Mouse (Mus musculus): ENCODE measurements at regions not wholly inside any gene's neighbourhood (a gene's known extent, or its start where the extent isn't known, plus 50 kb on each side); places are given as distances from the start of the nearest gene placed in this dataset.

DNA sequence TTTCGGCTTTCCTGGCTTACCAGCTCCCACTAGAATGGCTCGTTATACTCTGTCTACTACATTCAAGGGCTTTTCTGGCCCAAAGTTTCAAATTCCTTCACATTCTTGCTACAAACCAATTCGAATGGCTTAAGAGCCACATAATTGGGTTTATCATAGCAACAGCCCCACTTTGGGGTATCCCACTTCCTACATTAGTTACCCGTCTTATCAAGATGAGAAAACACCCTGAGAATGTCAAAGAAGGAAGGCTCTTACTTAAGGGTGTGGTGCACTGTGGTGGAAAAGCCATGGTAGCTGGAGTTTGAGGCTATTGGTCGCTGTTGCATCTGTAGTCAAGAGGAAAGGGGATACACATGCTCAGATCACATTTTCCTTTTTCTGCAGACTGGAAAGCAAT, 213.2 kb upstream of the Klf3 start:
- DNase-seq = no peak

DNA sequence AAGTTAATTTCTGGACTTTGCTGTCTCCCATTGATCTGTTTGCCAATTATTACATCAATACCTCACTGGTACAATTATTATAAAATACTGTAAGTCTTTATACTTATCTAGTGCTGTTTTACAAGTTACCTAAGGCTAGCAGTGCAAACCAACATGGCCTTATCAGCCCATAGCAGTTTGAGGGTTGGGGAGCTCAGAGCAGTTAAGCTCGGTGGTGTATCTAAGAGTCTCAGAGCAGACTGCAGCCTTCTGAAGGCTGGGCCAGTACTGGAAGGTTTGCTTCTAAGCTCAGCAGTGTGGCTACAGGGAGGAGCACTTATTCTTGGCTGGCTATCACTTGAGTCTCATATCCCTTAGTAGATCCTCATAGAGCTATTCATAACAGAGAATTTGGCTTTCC, 212.4 kb upstream of the Klf3 start:
- no peak for DNase-seq

DNA sequence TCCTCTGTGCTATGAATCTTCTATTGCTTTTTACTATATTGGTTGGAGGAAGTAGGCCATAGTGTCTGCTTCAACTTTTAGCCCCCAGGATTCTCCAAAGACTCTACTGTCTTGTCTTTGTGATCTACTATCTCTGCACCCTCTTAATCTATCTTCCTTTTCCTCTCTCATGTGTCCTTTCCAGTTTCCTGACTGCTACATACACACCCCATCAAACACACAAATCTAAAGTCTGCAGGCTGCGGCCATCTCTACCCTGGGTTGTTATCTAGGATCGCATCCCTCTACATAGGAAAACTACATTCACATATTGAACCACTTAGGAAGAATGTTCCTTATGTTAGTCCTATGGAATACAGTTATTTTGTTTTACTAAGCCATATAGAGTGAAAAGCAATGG, 211.4 kb upstream of the Klf3 start:
- no peak for DNase-seq

DNA sequence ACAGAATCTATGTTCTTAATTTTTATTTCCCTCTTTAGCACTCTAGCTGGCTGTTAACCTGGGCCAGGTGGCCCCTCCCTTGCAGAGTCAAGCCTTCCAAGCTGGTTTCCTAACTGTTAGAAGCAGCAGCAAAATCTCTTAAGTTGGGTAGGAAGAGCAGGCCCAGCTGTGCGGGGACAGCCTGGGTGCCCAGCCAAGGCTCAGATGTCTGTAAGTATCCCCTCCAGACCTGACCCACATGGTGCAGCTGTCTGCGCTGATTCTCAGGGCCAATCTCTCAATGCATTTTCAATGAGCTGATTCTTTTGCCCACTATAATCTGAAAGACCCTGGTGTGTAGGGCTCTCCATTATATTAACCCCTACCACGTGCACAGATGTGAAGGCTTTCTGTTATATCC, 208.0 kb upstream of the Klf3 start:
- DNase-seq = no peak

DNA sequence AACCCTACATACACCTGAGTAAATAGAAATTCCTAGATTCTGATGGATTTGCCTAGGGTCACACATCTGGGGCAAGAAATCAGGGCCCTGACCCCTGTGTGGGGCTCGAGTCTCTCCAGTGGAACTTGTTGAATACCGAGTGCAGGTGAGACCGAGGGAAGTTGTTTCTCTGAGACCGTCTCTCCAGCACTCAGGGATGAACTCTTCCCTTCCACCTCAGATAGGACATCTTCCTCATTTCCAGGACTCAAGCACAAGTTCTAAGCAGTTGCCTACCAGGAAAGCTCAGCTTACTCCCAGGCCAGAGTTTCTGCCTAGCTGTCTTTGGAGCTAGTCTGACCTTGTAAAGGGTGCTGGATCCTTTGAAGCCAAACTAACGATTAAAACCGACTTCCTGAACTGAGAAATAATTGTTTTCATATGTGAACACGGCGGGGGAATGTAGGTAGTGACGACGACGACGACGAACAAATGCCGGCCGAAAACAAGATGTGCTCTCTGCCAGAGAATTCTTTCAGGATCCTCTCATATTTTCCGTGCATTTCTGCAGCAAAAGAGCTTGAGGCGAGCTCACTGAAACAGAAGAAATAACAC, 207.3 kb upstream of the Klf3 start:
- DNase-seq = no peak

DNA sequence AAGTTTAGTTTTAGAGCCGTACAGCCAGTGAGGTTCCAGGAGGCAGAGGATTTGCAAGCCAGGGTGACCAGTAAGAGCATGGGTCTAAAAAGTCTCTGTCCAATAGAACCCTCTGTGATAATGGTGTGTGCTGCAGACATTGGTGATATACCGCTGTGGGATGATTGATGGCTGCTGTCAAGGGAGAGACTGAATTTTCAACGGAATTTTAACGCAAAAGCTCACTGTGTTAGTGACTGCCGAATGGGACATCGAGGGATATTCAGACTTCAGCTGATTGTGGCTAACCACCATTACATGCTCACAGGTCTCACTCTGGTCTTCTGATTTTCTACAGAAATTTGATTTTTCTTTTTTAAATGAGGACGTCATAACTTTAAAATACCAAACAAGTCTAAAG, 206.2 kb upstream of the Klf3 start:
- no peak for DNase-seq

DNA sequence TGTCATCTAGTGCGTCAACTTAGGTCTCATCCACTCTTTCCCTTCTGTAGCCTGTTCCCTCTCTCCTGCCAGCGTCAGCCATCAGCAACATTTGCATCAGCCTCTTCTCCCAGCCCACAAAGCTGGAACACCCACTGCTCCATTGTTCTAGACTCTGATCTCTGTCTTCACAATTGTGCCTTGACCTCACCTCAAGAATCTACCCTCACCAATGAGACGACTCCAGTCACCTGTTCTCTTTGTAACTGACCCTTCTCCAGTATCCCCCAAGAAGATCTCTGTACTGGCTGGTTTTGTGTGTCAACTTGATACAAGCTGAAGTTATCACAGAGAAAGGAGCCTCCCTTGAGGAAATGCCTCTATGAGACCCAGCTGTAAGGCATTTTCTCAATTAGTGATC, 205.7 kb upstream of the Klf3 start:
- DNase-seq = no peak

DNA sequence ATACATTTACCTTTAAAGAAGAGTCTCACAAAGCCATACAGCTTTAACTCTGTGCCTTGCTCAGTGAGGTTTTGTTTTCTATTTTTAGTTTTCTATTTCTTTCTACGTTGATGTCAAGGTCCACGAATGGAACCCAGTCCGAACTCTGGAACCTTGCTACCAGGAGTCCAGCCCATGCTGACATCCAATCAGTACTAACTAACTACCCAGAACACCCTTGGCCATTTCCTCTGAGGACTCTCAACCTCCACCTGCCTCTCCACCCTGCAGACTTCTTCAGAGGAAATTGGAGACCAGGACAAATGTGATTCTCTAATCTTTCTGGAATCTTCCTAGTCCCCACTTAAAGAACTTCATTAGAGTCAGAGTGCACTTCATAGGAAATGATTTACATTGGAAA, 204.6 kb upstream of the Klf3 start:
- DNase-seq = no peak

DNA sequence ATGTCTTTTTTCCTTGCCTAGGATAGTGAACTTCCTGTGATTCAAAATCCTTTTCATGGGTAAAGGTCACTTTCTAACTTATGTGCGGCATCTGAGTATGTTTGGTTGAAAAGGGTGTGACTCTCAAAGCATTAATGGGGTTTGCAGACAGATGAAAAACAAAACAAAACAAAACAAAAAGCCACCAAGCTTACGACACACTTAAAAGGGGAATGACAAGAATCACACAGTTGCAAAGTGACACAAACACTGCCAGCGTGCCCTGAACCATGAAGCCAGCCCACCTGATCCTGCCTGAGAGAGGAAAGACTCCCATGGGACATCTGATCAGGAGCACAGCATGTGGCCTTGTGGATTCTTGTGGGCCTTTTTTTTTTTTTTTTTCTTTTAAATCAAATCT, 204.2 kb upstream of the Klf3 start:
- DNase-seq = no peak

DNA sequence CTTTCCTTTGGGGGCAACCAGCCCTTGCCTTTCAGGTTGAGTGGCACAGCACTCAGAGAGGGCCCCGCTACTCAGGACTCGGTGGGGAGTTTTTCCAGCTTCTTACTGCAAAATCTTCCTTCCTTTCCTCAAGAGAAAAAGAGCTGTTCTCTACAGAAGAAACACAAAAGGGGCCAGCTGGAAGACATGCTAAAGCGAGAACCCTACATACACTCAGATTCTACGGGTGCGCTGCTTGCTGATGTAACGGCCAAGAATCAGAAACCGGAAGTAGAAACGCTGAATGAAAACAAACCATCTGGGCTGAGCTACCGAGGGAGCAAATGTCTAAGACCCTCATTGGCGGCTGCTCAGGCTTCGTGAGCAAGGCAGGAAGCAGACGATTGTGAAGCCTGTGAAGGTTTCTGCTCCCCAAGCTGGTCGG, 203.3 kb upstream of the Klf3 start:
- peak; percentile 20 for DNase-seq

DNA sequence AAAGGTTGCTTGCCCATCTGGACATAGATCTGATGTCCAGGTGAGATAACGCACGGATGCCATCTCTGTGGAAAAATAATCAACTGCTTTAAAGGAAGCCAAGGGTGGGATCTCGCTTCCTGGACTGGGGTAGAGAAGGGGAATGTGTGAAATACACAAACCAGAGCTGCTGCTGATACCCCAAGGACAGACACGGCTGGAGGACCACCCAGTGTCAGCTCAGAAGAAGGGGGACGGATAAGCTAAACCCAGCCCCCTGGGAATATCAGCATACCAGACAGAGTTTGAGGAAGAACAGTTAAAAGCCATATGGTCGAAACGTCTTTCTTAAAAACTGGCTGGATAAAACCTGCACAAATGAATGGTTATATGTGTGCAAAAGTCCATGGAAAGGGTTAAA, 202.8 kb upstream of the Klf3 start:
- no peak for DNase-seq

DNA sequence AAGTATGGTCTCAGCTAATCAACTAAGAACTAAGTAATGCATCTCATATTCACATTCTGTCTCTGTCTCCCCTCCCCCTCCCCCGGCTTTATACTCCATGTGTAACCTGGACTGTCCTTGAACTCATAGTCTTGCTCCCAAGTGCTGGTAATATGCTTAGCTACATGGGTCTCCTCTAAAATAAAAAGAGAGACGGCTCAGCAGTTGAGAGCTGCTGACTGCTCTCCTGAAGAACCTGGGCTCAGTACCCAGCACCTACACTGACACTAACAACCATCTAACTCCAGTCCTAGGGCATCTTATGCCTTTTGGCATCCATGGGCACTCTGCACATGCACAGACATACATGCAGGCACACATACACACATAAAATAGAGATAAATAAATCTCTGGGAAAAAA, 202.4 kb upstream of the Klf3 start:
- DNase-seq = no peak

DNA sequence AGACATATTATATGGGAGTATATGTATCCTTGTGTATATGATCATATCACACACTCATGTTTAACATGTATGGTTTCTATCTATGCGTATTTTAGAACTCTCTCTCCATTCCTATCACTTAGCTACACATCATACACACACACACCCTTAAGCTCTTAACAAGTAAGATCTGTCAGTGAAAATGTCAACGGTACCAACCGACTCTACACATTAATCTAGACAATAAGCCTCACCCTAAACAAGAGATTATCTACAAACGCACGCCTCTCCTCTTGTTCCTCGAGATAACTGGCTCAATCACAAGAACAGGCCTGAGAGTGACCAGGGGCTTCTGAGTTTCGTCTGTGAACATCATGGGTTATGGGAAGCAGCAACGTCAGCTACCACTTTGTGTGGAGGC, 201.9 kb upstream of the Klf3 start:
- DNase-seq = no peak

DNA sequence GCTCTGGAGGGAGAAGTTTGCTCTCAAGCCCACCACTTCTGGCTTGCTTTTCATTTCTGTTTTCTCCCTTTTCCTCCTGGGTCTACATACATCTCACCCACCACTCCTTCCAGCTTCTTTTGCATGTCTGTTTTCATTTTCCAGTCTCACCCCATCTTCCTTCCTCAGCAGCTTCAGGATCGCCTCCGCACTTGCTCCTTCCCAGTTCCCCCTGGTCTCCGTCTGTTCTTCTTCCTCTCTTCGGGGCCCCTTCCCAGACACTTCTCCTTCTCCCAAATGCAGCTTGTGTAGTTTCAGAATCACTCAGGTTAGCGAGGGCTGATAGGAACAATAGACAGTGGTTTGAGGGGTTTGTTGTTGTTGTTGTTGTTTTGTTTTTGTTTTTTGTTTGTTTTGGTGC, 201.4 kb upstream of the Klf3 start:
- DNase-seq = no peak

DNA sequence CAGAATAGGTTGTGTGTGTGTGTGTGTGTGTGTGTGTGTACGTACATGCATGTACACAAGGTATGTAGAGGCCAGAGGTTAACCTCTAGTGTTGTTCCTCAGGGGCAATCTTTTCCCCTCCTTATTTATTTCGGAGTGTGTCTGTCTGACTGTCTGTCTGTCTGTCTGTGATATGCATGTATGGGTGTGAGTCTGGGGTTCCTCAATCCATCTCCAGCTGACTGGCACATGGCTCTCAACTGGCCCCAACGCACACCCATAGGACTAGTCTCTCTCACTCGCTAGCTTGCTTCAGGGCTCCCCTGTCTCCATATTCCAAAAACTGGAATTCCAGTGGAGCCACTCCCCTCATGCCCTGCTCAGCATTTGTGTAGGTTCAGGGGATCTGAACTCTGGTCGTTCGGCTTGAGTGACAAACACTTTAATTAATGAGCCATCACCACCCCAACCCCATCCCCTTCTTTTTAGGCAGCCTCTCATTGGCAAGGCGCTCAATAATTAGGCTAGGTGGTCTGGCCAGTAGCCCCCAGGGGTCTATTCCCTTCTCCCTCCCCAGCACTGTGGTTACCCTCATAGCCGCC, 200.7 kb upstream of the Klf3 start:
- DNase-seq = no peak

DNA sequence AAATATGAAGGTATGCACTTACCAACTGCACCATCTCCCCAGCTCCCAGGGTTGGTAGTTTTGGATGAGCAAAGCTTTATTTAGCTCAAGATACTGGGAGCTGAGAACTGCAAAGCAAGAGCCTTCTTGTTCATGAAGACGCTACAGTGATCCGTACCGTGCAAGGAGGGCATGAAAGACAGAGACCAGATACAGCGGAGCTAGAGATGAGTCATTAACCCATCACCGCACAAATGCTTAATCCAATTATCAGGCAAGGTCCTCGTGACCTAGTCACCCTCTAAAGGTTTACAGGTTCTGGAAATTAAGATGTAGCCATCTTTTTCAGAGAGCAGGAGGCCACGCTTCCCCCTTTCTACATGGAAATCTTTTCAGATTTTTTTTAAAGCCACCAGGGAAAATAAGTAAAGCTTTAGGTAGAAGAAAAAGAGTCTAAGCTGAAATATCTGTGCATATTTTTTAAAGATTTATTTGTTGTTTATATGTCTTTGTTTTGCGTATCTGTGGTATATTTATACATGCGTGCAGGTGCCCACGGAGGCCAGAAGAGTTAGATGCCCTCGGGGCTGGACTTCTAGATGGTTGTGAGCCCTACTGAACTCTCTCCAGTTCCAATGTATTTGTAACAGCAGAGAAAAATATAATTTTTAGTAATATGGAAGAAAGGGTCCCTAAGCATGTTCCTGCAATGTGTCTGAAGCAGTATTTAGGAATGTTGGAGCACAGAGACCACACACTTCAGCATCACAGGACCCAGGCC, 200.0 kb upstream of the Klf3 start:
- no peak for DNase-seq

DNA sequence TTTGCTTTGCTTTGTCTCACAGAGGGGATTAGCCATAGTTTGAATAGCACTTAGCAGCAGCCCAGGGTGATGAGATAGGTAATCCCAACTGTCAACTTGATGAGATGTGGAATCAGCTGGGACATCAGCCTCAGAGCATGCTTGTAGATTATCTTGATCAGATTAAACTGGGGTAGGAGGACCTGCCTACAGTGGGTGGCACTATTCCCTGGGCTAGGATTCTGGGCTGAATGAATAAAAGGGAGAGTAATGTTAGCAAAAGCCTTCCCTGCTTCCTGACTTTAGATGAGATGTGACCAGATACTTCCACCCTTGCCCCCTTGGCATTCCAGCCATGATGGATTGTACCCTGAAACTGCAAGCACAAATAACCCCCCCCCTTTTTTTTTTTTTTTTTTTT, 198.0 kb upstream of the Klf3 start:
- no peak for DNase-seq

DNA sequence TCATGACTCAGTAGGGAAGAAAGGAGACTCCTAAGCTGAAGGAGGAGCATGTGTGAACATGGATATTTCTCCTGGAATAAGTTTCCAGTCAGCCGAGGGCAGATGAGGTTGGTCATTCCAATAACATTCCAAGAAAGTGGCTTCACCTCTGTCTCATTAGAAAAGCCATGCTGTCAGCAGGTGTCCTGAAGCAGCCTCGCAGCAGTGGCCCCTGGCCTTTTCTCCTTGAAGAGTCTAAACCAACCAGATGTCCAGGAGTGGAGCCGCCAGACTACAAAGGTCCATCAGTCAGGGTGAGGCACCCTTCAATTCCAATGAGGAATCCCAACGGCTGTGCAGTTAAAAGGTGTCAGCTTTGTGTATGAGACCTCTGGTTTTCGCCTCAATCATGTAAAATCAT, 197.2 kb upstream of the Klf3 start:
- DNase-seq = no peak

DNA sequence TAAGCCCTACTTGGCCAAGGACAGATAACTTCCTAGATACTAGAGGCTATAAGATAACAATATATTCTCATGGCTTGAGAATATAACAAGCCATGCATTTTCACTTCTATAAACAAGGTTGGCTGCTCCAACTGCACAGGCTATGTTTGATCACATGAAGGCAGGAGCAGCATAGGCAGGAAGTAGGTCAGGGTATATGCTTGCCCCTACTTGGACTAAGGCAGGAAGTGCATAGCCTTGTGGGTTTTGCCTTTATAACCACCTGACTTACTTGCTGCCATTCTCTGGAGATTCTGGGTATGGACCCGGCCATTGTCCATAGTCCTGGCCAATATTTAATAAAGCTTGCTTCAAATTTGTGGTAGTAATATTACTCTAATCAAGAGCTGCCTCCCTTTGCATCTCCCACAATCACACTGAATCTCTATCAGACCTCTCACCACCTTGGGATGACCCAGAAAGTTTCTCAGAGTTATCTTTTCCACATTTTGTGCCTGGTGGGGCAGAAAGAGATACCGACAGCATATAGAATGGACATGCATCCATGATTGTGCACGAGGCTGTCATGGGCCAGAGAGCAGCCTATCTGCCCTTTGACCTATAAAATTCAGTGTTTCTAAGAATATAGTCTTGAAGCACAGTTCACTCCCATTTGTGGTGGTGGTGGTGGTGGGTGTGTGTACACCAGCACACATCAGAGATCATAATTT, 193.7 kb upstream of the Klf3 start:
- DNase-seq = no peak

DNA sequence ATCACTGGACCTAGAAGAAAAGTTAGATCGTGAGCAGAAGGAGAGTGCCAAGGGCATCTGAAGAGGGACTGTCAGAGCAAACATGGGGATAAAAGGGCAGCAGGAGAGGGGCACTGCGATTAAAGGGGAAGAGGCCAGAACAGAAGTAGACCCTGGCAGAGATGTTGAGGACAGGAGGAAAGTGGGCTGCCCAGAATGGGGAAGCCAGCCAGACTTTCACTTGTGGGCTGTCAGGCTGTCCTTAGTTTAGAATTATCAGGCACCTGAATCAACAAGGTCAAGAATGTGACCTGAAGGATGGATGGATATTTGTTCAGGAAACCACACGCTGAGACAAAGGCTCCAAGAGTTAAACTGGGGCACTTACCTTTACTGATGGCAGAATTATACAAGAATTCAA, 193.0 kb upstream of the Klf3 start:
- no peak for DNase-seq

DNA sequence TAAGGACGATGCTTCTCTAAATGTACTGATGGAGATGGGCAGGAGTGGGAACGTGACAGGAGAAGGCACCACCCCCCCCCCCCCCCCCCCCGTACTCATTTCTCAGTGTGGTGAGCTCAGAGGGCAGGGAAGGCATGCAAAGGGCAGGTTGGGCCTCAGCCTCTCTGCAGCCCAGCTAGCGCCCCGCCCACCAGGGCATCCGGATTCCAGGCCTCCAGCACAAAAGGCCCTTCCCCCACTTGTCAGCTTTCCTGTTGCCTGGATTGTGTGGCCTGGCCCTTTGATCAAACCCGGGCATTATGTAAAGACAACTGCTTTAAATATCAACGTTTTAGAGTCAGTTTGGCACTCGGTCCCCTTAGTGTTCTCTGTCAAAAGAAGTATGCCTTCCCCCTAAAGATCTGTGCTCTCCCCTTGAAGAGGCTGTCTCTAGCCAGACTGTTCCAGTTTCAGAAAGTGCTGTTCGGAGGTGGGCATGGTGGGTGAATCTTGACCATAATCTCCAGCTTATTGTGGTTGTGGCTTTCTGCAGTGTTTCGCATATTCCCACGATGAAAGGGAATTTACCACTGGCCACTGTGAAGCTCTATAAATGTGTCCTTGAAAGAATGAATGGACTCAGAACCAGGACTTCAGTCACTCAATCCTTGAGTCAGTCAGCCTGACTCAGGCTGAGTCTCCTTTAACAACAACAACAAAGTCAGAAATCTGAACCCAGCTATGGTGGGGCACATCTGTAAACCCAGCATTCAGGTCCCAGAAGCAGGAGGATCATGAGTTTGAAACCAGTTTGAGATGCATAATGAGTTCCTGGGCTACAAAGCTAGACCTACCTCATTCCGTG, 192.4 kb upstream of the Klf3 start:
- peak; percentile 79 for DNase-seq

DNA sequence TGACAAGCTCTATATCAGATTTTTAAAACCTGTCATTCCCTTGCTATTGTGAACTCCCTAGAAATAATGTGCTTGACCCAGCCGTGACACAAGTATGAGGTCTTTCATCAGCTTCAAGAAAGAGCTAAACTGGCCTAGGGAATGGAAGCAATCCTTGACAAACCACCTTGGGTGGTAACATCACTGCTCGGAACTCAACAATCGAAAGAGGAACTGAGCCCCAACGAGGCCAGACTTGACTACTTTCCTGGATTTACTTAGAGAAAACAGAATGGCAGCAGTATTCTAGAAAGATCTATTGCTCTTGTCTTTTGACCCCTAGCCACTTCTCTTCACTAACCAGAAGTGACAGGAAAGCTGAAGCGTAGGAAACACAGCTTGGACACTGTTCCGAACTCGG, 191.2 kb upstream of the Klf3 start:
- no peak for DNase-seq

DNA sequence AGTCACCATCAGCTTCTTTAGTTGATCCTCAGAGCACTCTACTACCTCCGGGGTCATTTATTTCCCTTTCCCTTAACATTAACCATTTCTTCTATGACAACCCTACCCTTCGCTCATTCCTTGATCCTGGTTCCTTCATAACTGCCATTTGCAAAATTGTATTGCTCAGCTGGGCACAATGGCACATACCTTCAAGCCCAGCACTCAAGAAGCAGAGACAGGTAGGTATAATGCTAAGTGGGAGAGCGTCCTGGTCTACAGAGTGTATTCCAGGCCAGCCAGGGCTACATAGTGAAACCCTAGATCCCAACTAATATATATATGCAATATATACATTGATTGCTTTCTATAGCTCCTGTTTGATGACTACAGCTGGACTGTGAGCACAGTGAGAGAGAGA, 189.5 kb upstream of the Klf3 start:
- DNase-seq = no peak

Data from lung, postnatal 14 days (tissue).